Mouse (Mus musculus) lung, postnatal 36 days (tissue): ENCODE measurements around the gene Birc6.

Experiments
- DNase-seq: peaks from one replicate; pipeline ENCODE4 v3.0.0; 2022; ENCODE audit warnings: mixed read lengths

Gene Birc6

GRCm38 (mm10) chr17:74527729-74528607 lies at the start of gene Birc6:
Gene Birc6, plus strand, starts transcription at chr17:74528295.
- peak; percentile 100 for DNase-seq

GRCm38 (mm10) chr17:74480361-74481069 lies 47.6 kb upstream of the Birc6 start:
- no peak for DNase-seq

DNA sequence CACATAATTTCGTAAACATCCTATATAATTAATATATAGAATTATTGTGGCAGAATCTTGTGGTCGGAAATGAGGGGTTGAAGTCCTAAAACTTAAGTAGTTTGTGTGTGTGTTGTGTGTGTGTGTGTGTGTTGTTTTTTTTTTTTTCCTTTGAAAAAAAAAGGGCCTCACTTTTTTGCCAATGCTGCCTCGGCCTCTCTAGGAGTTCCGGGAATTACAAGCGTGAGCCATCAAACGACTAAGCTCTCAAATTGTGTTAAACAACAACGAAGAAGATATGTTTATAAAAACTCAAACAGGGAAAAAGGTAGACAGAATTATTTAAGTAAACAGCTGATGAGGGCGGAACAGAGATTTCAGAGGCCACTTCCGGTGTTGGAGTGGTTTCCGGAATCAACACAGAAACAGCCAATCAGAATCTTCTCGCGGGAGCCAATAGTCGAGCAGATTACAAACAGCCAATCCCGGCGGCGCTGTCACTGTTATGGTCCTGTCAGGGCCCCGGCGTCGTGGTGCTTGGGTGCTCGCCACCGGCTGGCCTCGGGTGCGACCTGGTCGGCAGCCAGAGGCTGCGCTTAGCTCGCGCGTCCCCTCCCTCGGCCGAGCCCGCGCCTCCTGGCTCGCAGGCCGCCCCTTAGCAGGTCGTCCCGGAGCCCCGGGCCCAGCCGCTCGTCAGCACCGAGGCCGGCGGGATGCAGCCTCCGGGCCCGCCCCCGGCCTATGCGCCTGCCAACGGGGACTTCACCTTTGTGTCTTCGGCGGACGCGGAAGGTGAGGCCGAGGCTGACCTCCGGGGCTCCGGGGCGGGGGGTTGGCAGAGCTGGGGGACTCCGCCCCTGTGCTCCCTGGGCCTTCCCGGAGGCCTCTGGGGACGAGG lies 38.8 kb upstream of the Birc6 start, which contains the start of gene Yipf4:
Gene Yipf4, plus strand, starts transcription at position 470 of the 877 bp plus-strand sequence.
- DNase-seq = peak; percentile 99

DNA sequence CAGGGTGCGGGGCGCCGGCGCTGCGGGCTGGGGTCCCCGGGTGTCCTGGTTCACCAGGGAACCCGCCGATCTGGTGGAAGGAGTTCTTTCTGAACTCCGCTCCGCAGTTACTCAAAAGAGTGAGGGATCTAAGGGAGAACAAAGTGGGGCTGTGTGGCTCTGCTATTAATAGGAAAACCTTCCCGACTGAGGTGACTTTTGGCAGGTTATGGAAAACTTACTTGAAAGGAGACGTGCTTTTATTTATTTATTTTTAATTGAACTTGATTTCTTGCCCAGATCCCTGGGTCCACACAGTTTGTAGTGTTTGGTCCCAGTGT lies 38.2 kb upstream of the Birc6 start:
- DNase-seq = no peak

GRCm38 (mm10) chr17:74491565-74491964 lies 36.5 kb upstream of the Birc6 start:
- no peak for DNase-seq

DNA sequence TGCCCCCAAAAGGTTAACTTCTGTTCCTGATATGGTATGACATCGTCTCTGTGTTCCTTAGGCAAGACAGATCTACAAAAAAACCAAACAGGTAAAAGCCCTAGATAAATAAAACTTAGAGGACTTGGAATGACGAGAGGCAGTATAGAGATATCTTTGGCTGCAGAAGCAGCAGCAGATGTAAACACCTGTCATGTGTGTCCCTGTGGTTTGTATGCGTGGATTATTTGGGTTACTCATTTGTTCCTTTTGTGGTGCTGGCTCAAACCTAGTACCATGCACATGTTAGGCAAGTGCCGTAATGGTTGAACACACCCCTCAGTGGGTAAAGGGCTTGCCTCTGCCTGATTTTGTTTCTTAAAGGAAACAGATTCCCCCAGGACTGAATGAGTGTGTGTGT lies 27.9 kb upstream of the Birc6 start:
- no peak for DNase-seq

- DNase-seq = no peak
Observed at GRCm38 (mm10) chr17:74501085-74501484, 27.0 kb upstream of the Birc6 start.

GRCm38 (mm10) chr17:74507934-74508333 lies 20.2 kb upstream of the Birc6 start:
- no peak for DNase-seq

DNA sequence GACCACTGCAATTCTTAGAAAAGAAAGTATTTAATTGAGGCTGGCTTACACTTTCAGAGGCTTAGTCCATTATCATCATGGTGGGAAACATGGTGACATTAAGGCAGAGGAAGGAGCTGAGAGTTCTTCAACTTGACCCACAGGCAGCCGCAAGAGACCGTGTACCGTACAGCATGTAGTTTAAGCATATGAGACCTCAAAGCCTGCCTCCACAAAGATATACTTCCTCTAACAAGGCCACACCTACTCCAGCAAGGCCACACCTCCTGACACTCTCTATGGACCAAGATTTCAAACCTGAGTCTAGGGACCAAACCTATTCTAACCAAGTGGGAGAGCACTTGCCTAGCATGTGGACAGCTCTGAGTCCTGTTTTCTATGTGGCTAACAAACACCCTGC lies 19.5 kb upstream of the Birc6 start:
- DNase-seq = peak; percentile 8

- no peak for DNase-seq
Observed at GRCm38 (mm10) chr17:74512308-74512707, 15.8 kb upstream of the Birc6 start.

DNA sequence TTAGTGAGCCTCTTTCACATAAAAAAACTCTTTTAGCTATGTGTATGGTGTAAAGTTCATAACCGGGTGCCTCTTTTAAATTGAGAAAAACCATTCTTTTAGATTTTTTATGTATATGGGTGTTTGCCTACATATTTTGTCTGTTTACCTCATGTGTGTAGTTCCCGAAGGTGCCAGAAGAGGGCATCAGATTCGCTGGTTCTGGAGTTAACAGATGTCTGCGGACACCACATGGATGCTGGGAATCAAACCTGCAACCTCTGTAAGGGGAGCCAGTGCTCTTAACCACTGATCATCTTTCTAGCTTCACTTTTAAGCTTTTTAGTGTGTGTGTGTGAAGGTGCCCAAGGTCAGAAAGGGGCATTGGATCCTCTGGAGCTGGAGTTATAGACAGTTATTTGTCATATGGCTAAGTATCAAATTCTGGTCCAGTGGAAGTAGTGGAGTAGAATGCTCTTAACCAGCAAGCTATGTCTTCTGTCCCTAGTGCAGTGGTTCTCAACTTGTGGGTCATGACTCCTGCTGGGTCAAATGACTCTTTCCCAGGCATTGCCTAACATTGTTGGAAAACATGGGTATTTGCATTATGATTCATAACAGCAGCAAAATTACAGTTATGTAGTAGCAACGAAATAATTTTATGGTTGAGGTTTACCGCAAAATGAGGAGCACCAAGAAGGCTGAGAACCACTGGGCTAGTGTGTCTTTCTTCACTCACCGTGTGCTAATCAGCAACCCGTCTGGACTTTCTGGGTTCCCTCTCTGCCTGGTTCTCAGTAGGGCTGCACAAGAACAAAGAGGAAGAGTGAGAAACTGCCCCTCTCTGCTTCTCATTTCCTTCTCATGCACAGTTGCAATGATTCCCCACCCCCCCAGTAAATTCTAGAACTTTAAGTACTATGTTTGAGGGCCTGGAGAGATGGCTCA lies 5.0 kb upstream of the Birc6 start:
- peak; percentile 44 for DNase-seq

- no peak for DNase-seq
Observed at GRCm38 (mm10) chr17:74526117-74526516, 2.0 kb upstream of the Birc6 start.

GRCm38 (mm10) chr17:74526806-74527653 lies 1.1 kb upstream of the Birc6 start:
- DNase-seq = peak; percentile 21

DNA sequence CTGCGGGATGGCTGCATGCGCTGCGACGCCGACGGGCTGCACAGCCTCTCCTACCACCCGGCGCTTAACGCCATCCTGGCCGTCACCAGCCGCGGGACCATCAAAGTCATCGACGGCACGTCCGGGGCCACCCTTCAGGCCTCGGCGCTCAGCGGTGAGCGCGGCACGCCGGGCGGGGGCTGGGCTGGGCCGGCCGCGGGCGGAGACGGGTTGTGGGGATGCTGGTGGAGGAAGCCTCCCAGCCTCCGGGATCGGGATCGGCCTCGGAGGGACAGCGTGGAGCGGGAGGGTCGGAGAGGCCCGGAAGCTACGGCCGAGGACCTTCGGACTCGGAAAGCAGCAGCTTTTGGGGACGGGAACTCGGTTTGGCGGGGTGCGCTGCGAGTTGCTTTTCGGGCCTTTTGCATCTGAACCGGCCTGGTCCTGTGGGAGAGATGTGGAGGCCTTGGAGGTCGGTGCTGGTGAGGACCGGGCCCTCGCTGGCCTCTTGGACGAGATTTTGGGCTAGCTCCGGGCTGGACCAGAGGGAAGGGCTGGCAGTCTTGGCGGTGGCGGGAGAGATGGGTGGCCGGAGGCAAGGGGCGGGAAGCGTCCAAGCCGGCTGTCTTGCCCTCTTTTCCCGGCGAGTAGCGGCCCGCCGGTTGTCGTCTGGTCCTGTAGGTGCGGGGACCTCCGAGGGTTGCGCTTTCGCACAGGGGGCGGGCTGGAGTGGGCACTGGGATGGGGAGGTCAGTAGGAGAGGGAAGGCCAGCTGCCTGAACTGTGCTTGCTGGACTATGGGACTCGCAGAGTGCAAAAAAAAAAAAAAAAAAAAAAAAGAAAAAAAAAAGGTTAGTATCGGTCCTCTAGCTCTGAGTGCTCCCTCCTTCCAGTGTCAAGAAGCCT lies 795 bp downstream of the Birc6 start:
- DNase-seq = peak; percentile 13

DNA sequence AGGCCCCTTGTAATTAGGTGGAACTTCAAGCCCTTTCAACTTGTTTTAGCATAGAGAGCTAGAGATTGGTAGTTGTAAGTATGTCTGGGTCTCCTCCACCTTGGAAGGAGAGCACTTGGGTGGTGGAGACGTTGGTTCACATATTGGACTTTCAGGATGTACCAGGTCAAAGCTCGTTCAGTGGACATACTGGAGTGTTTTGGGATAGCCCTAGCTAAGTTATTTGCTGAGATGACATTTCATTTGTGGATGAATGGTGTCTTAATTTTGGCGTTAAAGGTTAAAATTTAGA lies 1.4 kb downstream of the Birc6 start:
- DNase-seq = no peak

- DNase-seq = no peak
Observed at GRCm38 (mm10) chr17:74534971-74535370, 6.9 kb downstream of the Birc6 start.

DNA sequence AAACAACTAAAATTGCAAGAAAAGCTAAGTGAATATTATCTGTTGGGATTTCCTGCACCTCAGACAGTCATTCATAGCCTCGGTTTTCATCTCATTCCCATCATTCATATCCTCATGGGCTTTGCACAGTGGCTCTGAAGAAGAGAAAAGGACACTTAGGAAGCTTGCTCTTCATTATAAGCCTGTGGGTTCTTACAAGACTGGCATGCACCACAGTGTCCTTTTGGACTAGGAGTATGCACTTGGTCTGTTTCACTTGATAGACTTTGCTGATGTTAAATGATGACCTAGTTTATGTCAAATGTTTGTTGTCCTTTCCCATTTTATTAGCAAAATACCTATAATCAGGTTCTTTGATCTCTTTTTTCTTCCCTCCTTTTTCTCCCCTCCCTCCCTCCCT lies 9.4 kb downstream of the Birc6 start:
- no peak for DNase-seq

GRCm38 (mm10) chr17:74543615-74544014 lies 15.5 kb downstream of the Birc6 start:
- DNase-seq = no peak

GRCm38 (mm10) chr17:74554118-74554517 lies 26.0 kb downstream of the Birc6 start:
- no peak for DNase-seq

DNA sequence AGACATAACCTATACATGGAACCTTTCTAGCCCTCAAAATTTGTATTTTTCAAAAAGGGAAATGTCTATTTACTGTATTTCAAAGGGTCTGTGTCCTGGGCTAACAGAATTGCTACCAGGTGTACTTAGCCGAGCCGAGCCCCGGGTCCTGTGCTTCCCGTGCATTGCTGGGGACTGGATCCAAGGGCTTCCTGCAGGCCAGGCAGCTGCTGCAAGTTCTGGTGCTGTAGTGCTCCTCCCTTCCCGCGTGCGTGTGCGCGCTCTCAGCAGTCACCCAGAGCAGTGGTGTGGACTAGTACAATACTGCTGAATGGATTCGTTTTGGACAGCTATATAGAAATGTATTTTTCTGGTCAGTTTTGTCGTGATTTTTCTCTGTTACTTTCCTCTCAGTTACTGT lies 31.8 kb downstream of the Birc6 start:
- no peak for DNase-seq
